Mouse (Mus musculus): ENCODE results near the gene Frmd8. TPM values are rescaled to one million over a fixed set of nuclear protein-coding genes. Genes with fewer than 3 reads are reported as not detected.

Frmd8 gene
- 2.9 TPM for polyA plus RNA-seq (2014; fragmentation: Illumina TruSeq; extraction: RNeasy Lipid Tissue Mini Kit (QIAGEN cat#74804))

DNA sequence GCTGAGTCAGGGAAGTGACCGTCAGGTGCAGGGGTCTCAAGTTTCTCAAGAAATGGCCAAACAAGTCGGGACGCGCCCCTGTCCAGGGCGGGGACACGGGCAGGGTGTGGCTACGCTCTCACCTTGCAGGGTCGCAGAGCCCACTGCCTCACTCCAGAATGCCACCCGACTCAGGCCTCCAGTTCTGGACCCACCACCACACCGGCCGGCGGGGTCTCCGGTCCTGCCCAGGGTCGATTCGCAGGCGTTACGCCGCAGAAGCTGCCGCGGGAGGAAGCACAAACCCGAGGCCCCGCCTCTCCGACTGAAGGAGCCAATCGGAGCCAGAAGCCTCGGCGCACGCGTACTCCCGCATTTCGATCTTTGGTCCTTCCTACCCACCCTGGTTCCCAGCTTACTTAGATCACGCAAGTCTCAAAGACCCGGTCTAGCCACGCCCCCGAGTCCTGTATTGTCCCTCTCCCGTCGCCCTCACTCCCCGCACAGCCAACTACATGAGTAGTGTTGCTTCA is at the start of gene Frmd8:
TSS of gene Frmd8 (minus strand) at position 306 of the 512 bp plus-strand sequence.

DNA sequence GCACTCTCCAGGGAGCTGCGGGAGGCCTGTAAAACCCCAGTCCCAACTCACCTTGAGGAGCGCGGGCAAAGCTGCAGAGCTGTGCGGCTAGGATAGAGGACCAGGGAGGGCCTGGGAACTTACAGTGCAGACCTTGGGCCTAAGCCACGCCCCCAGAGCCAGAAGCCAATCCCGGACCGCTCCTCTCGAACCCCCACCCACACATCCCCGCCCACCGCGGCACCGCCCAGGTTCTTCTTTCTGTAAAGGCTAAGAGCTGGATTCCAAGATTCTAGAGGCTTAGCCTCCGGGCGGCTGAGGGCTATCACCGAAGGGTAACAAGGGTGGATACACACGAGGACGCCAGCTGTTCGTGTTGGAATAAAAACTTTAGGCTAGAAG is 49.6 kb upstream of the Frmd8 start, which contains the start of gene Cdc42ep2:
TSS of gene Cdc42ep2 (minus strand) at position 104 of the 381 bp plus-strand sequence.

DNA sequence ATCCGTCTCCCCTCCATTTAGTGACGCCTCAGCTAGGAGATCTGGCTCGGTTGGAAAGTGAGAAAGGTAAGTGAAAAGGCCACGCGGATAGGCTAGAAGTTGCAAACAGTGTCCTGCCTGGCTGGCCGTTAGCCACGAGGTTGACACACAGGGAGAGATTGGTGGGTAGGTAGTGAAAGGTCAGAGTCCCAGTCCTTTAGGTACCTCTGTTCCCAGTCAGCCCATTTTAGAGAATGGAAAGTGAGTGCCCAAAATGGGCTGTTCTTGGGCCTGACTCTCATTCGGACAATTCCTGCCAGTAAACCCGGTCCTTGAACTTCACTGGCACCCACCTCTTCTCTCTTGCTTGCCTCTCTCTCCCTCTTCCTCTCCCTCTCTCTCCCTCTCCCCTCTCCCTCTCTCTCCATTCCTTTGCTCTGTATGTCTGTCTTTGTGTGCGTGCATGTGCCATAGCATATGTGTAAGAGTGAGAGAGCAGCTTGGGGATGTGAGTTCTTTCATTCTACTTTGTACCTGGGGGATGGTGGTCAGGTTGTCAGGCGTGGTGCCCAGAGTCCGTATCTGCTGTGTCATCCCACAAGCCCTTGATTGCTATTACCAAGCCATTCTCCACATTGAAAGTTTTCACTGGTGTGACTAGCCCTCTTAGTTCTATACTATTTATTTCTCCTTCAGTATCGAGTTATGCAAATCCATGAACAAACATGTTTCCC is 38.1 kb upstream of the Frmd8 start, which contains the start of gene Dpf2:
TSS of gene Dpf2 (minus strand) at position 4 of the 713 bp plus-strand sequence.

DNA sequence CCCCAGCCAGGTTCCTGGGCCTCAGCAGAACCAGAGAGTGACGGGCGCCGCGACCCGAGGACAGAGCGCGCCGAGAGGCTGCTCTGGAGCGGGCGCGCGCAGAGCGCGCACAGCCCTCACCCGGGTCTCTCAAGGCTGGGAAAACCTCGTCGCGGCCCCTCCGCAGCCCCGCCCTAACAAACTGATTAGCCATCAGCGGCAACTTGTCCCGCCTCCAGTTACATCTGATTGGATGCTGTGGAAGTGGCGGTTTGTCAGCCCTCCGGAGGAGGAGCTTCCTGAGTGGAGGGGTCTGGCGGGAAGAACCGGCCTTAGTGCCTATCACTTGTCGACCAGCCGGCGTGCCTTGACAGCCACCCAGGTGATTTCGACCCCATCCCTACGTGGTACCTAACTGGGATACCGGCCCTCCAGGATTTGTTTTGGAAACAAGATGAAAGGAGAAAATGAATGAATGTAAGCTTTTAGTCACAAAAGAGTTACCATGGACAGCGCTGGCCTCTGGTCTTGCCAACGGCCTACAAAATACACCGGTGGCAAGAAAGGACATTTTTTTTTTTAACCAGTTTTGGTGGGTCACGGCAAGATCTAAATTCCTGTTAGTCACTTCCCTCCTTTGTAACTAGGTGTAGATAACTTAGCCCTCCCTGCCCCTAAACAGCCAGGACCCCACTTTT is 19.1 kb upstream of the Frmd8 start, which contains the start of gene Tigd3:
TSS of gene Tigd3 (minus strand) at position 148 of the 677 bp plus-strand sequence.

DNA sequence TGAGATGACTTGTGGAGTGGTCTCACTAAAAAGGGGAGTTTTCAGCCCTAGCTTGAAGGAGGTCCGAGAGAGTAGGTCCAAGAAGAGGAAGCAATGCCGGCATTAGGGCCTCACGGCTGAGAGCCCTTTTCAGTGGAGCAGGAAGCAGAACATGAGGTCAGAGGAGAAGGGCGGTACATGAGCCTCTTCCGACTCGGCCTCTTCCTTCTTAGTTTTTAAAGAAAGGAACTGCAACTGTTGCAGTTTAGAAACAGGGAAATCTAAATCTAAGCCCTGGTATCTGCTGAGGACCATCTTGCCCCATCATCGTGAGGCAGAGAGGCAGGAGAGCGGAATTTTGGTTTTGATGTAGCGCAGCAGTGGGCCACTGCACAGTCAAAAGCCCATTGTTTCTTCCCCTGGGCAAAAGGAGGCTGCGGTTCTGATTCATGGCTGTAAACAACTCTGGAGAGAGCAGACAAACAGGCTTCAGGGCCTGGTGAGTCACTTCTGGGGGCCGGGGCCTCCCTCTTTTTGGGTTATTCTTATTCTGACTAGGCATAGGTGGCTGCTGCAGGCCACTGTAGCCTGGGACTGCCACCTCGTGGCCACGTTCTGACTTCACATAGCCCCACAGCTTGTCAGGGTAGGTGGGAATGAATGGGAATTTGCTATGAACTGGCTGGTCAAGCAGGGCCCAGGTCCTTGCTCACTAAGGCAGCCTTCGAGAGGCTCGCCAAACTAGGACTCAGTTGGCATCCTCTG is 2.7 kb upstream of the Frmd8 start, which contains the start of gene Slc25a45:
TSS of gene Slc25a45 (plus strand) at position 191 of the 744 bp plus-strand sequence.

Other genes starting within 250 kb of the Frmd8 start
- 1.3 TPM for gene Rela, start 237.8 kb downstream of the Frmd8 start, polyA plus RNA-seq (2014; fragmentation: Illumina TruSeq; extraction: RNeasy Lipid Tissue Mini Kit (QIAGEN cat#74804))
- gene Sipa1, start 211.6 kb downstream of the Frmd8 start, polyA plus RNA-seq (2014; fragmentation: Illumina TruSeq; extraction: RNeasy Lipid Tissue Mini Kit (QIAGEN cat#74804)): 2.2 TPM
- gene Map3k11, start 186.5 kb downstream of the Frmd8 start, polyA plus RNA-seq (2014; fragmentation: Illumina TruSeq; extraction: RNeasy Lipid Tissue Mini Kit (QIAGEN cat#74804)): 1.5 TPM
- 0.29 TPM for gene Pcnx3, start 186.4 kb downstream of the Frmd8 start, polyA plus RNA-seq (2014; fragmentation: Illumina TruSeq; extraction: RNeasy Lipid Tissue Mini Kit (QIAGEN cat#74804))
- not detected for gene Kcnk7, start 170.9 kb downstream of the Frmd8 start, polyA plus RNA-seq (2014; fragmentation: Illumina TruSeq; extraction: RNeasy Lipid Tissue Mini Kit (QIAGEN cat#74804))
- gene Ehbp1l1, start 149.0 kb downstream of the Frmd8 start, polyA plus RNA-seq (2014; fragmentation: Illumina TruSeq; extraction: RNeasy Lipid Tissue Mini Kit (QIAGEN cat#74804)): 2.2 TPM
- not detected for gene Fam89b, start 145.6 kb downstream of the Frmd8 start, polyA plus RNA-seq (2014; fragmentation: Illumina TruSeq; extraction: RNeasy Lipid Tissue Mini Kit (QIAGEN cat#74804))
- gene Ltbp3, start 134.4 kb downstream of the Frmd8 start, polyA plus RNA-seq (2014; fragmentation: Illumina TruSeq; extraction: RNeasy Lipid Tissue Mini Kit (QIAGEN cat#74804)): 7.7 TPM
- 0.57 TPM for gene Scyl1, start 103.9 kb downstream of the Frmd8 start, polyA plus RNA-seq (2014; fragmentation: Illumina TruSeq; extraction: RNeasy Lipid Tissue Mini Kit (QIAGEN cat#74804))
- 0.31 TPM for gene Slc25a45, start 2.5 kb upstream of the Frmd8 start, polyA plus RNA-seq (2014; fragmentation: Illumina TruSeq; extraction: RNeasy Lipid Tissue Mini Kit (QIAGEN cat#74804))
- not detected for gene Tigd3, start 18.9 kb upstream of the Frmd8 start, polyA plus RNA-seq (2014; fragmentation: Illumina TruSeq; extraction: RNeasy Lipid Tissue Mini Kit (QIAGEN cat#74804))
- gene Dpf2, start 37.7 kb upstream of the Frmd8 start, polyA plus RNA-seq (2014; fragmentation: Illumina TruSeq; extraction: RNeasy Lipid Tissue Mini Kit (QIAGEN cat#74804)): 5.9 TPM
- gene Cdc42ep2, start 49.5 kb upstream of the Frmd8 start, polyA plus RNA-seq (2014; fragmentation: Illumina TruSeq; extraction: RNeasy Lipid Tissue Mini Kit (QIAGEN cat#74804)): 1.4 TPM
- gene Pola2, start 88.9 kb upstream of the Frmd8 start, polyA plus RNA-seq (2014; fragmentation: Illumina TruSeq; extraction: RNeasy Lipid Tissue Mini Kit (QIAGEN cat#74804)): 4.3 TPM
- gene Slc22a20, start 110.9 kb upstream of the Frmd8 start, polyA plus RNA-seq (2014; fragmentation: Illumina TruSeq; extraction: RNeasy Lipid Tissue Mini Kit (QIAGEN cat#74804)): not detected
- 0.74 TPM for gene Capn1, start 140.6 kb upstream of the Frmd8 start, polyA plus RNA-seq (2014; fragmentation: Illumina TruSeq; extraction: RNeasy Lipid Tissue Mini Kit (QIAGEN cat#74804))
- gene Syvn1, start 171.3 kb upstream of the Frmd8 start, polyA plus RNA-seq (2014; fragmentation: Illumina TruSeq; extraction: RNeasy Lipid Tissue Mini Kit (QIAGEN cat#74804)): 0.37 TPM
- gene Mrpl49, start 182.5 kb upstream of the Frmd8 start, polyA plus RNA-seq (2014; fragmentation: Illumina TruSeq; extraction: RNeasy Lipid Tissue Mini Kit (QIAGEN cat#74804)): 25.1 TPM
- gene Fau, start 182.6 kb upstream of the Frmd8 start, polyA plus RNA-seq (2014; fragmentation: Illumina TruSeq; extraction: RNeasy Lipid Tissue Mini Kit (QIAGEN cat#74804)): 9.8 TPM
- gene Znhit2, start 185.9 kb upstream of the Frmd8 start, polyA plus RNA-seq (2014; fragmentation: Illumina TruSeq; extraction: RNeasy Lipid Tissue Mini Kit (QIAGEN cat#74804)): not detected
- gene Tm7sf2, start 193.1 kb upstream of the Frmd8 start, polyA plus RNA-seq (2014; fragmentation: Illumina TruSeq; extraction: RNeasy Lipid Tissue Mini Kit (QIAGEN cat#74804)): 0.97 TPM
- 4.0 TPM for gene Vps51, start 202.0 kb upstream of the Frmd8 start, polyA plus RNA-seq (2014; fragmentation: Illumina TruSeq; extraction: RNeasy Lipid Tissue Mini Kit (QIAGEN cat#74804))
- gene Tmem262, start 204.8 kb upstream of the Frmd8 start, polyA plus RNA-seq (2014; fragmentation: Illumina TruSeq; extraction: RNeasy Lipid Tissue Mini Kit (QIAGEN cat#74804)): not detected
- not detected for gene Gm28374, start 207.0 kb upstream of the Frmd8 start, polyA plus RNA-seq (2014; fragmentation: Illumina TruSeq; extraction: RNeasy Lipid Tissue Mini Kit (QIAGEN cat#74804))
- 0.71 TPM for gene Zfpl1, start 209.7 kb upstream of the Frmd8 start, polyA plus RNA-seq (2014; fragmentation: Illumina TruSeq; extraction: RNeasy Lipid Tissue Mini Kit (QIAGEN cat#74804))
- gene Cdca5, start 209.7 kb upstream of the Frmd8 start, polyA plus RNA-seq (2014; fragmentation: Illumina TruSeq; extraction: RNeasy Lipid Tissue Mini Kit (QIAGEN cat#74804)): 10.8 TPM
- not detected for gene AC131692.1, start 219.1 kb upstream of the Frmd8 start, polyA plus RNA-seq (2014; fragmentation: Illumina TruSeq; extraction: RNeasy Lipid Tissue Mini Kit (QIAGEN cat#74804))
- not detected for gene Naaladl1, start 230.5 kb upstream of the Frmd8 start, polyA plus RNA-seq (2014; fragmentation: Illumina TruSeq; extraction: RNeasy Lipid Tissue Mini Kit (QIAGEN cat#74804))
- 0.97 TPM for gene Sac3d1, start 243.4 kb upstream of the Frmd8 start, polyA plus RNA-seq (2014; fragmentation: Illumina TruSeq; extraction: RNeasy Lipid Tissue Mini Kit (QIAGEN cat#74804))